Mouse (Mus musculus) spleen, adult 2 months (tissue): Measurements from ENCODE around the gene Limch1.

ENCODE experiments used
- CTCF ChIP-seq: fragments of 200-500 bp; IDR thresholded peaks from 2 replicates; pipeline ENCODE4 v1.5.1; 2011; ENCODE audit warnings: mild to moderate bottlenecking, inconsistent platforms; ENCODE audit not compliant: insufficient read depth, insufficient read length, insufficient replicate concordance; ENCODE audit errors: extremely low read depth
- POLR2A ChIP-seq: fragments of 200-500 bp; IDR thresholded peaks from 2 replicates; pipeline ENCODE4 v1.6.1; 2011; ENCODE audit warnings: low read depth, low read length, inconsistent platforms

GRCm38 (mm10) chr5:66836892-66837291 is 91.3 kb downstream of the Limch1 start:
- no peak for TF ChIP-seq POLR2A
- no peak for TF ChIP-seq CTCF
